Mouse (Mus musculus): ENCODE measurements around the gene Pde4b.
A peak's percentile ranks its signal among the peaks of the same experiment; 100 is the strongest.

The Pde4b gene

GRCm38 (mm10) chr4:102535886-102536285, 448.5 kb downstream of the Pde4b start:
- DNase-seq (ENCODE audit: low read depth, low spot score): no peak

- DNase-seq (ENCODE audit: low read depth, low spot score): no peak
Observed at GRCm38 (mm10) chr4:102538266-102538665, 450.9 kb downstream of the Pde4b start.

GRCm38 (mm10) chr4:102538793-102539192, 451.4 kb downstream of the Pde4b start:
- DNase-seq (ENCODE audit: low read depth, low spot score): no peak

- no peak for DNase-seq (ENCODE audit: low read depth, low spot score)
Observed at GRCm38 (mm10) chr4:102539598-102540180, 452.3 kb downstream of the Pde4b start.

GRCm38 (mm10) chr4:102542976-102543375, 455.6 kb downstream of the Pde4b start:
- no peak for DNase-seq (ENCODE audit: low read depth, low spot score)

- peak; percentile 31 for DNase-seq (ENCODE audit: low read depth, low spot score)
Observed at GRCm38 (mm10) chr4:102545226-102545625, 457.9 kb downstream of the Pde4b start.

GRCm38 (mm10) chr4:102555566-102555965, 468.2 kb downstream of the Pde4b start:
- DNase-seq (ENCODE audit: low read depth, low spot score): no peak

- DNase-seq (ENCODE audit: low read depth, low spot score): no peak
Observed at GRCm38 (mm10) chr4:102557006-102557405, 469.7 kb downstream of the Pde4b start.

GRCm38 (mm10) chr4:102557508-102558220, 470.3 kb downstream of the Pde4b start:
- DNase-seq (ENCODE audit: low read depth, low spot score): no peak

GRCm38 (mm10) chr4:102558328-102558727, 471.0 kb downstream of the Pde4b start:
- no peak for DNase-seq (ENCODE audit: low read depth, low spot score)

GRCm38 (mm10) chr4:102560676-102561280, 473.4 kb downstream of the Pde4b start:
- no peak for DNase-seq (ENCODE audit: low read depth, low spot score)

GRCm38 (mm10) chr4:102563273-102563855, 476.0 kb downstream of the Pde4b start:
- DNase-seq (ENCODE audit: low read depth, low spot score): no peak

GRCm38 (mm10) chr4:102564286-102564685, 476.9 kb downstream of the Pde4b start:
- no peak for DNase-seq (ENCODE audit: low read depth, low spot score)

GRCm38 (mm10) chr4:102566421-102566820, 479.1 kb downstream of the Pde4b start:
- no peak for DNase-seq (ENCODE audit: low read depth, low spot score)

GRCm38 (mm10) chr4:102567111-102567510, 479.8 kb downstream of the Pde4b start:
- DNase-seq (ENCODE audit: low read depth, low spot score): no peak

GRCm38 (mm10) chr4:102567676-102568254, 480.4 kb downstream of the Pde4b start:
- no peak for DNase-seq (ENCODE audit: low read depth, low spot score)

- no peak for DNase-seq (ENCODE audit: low read depth, low spot score)
Observed at GRCm38 (mm10) chr4:102568591-102568990, 481.2 kb downstream of the Pde4b start.

GRCm38 (mm10) chr4:102569101-102569583, 481.8 kb downstream of the Pde4b start:
- DNase-seq (ENCODE audit: low read depth, low spot score): no peak

GRCm38 (mm10) chr4:102569950-102570765, 482.8 kb downstream of the Pde4b start:
- DNase-seq (ENCODE audit: low read depth, low spot score): no peak

GRCm38 (mm10) chr4:102570766-102571411, 483.5 kb downstream of the Pde4b start:
- no peak for DNase-seq (ENCODE audit: low read depth, low spot score)

GRCm38 (mm10) chr4:102572031-102572430, 484.7 kb downstream of the Pde4b start:
- no peak for DNase-seq (ENCODE audit: low read depth, low spot score)

All from telencephalon, adult 2 months (tissue).